Mouse (Mus musculus) bone marrow macrophage, adult 2 months (primary cell): ENCODE results near the gene Lrrc9.

Experiments used
- CTCF ChIP-seq: IDR thresholded peaks from 2 replicates; pipeline ENCODE4 v1.5.1; 2012; ENCODE audit warnings: low read depth, mild to moderate bottlenecking, low read length, moderate library complexity
- POLR2A ChIP-seq: IDR thresholded peaks from 2 replicates; pipeline ENCODE4 v1.6.1; 2012; ENCODE audit warnings: mild to moderate bottlenecking, low read depth, low read length, borderline replicate concordance

GRCm38 (mm10) chr12:72489995-72490394 lies 48.3 kb downstream of the Lrrc9 start:
- no peak for TF ChIP-seq POLR2A
- TF ChIP-seq CTCF = no peak
